Mouse (Mus musculus) testis, postnatal 10 days (tissue): ENCODE measurements around the gene Tarbp2.

Experiments used
- DNase-seq: peaks from one replicate; pipeline ENCODE4 v3.0.0; 2021; ENCODE audit warnings: low spot score

The Tarbp2 gene

DNA sequence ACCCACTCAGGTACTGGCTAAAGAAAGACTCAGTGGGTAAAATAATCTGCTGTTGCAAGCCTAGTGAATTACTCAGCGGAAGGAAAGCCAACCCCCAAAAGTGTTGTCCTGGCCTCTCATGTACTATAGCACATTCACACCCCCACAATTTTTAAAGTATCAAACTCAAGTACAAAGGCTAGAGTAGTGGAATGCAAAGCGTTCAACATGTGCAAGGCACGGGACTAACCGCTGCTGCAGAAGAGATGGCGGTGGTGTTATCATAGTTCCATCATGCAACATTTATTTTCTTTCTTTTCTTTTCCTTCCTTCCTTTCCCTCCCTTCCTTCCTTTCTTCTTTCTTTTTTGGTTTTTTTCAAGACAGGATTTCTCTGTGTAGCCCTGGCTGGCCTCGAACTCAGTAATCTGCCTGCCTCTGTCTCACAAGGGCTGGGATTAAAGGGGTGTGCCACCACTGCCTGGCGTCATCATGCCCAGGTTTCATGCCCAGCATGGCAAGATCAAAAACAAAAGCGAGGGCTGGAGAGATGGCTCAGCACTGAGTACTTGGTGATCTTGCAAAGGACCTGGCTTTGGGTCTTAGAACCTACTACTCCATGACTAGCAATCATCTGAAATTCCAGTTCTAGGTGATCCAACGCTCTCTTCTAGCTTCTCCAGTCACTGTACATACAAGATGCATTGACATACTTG is 12.1 kb upstream of the Tarbp2 start:
- DNase-seq = peak; percentile 37

DNA sequence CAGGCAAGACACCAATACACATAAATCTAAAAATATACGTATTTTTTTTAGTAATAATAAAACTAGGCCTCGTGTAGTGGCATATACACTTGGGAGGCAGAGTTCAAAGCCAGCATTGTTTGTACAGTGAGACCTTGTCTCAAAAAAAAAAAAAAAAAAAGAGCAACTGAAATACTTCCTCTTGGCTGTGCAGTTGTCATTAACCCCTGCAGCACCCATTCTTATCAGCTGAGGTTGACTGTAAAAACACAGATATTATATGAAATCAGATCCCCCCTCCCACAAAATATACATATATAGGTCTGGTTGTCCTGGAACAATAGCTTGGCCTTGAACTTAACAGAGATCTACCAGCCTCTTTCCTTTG is 11.5 kb upstream of the Tarbp2 start:
- DNase-seq = no peak

DNA sequence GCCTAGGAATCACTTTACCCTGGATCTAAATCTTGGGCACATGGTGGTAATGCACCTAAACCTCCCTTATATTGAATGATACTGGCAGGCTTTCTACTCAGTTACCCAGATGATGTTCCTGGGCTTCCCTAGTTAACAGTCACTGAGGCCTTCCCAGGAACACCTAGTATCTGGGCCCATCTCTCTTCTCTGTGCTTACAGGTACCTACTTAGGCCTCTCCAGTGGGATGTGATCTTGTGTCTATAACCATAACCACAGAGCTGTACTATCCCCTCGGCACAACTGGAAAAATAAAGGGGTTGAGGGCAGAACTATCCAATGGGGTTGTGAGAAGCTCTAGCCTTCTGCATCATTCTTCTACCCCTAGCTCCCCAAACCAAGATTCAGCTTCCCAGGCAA is 11.1 kb upstream of the Tarbp2 start:
- DNase-seq = peak; percentile 19

DNA sequence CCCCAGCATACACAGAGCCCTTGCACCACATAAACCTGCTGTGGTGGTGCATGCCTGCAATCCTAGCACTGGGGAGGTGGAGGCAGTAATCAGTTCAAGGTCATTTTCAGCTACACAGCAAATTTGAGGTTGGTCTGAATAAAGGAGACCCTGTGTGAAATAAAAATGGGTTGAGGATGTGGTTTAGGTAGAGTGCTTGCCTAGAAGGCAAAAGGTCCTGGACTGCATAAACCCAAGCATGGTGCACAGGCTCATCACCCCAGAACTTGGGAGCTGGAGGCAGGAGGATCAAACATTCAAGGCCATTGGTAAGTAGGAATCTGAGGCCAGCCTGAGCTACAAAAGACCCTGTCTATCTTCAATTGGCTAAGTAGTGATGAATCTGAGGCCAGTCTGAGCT is 10.4 kb upstream of the Tarbp2 start:
- DNase-seq = no peak

DNA sequence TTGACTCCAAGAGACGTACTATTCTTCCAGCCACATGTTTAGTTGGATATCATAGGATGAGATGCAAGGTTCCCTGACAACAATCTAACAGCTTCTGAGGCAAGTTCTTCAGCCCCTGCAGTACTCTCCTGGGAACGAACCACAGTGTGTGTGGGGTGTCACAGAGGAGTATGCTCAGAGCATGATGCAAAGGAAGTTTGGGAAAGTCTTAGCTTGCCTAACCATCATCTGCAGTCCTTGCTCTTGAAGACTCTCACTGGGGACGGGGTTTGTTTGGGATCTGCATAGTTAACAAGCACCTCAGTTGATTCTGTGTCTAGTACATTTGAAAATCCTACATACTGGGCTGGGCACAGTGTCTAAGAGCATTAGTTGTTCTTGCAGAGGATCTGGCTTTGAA is 9.7 kb upstream of the Tarbp2 start:
- peak; percentile 30 for DNase-seq

DNA sequence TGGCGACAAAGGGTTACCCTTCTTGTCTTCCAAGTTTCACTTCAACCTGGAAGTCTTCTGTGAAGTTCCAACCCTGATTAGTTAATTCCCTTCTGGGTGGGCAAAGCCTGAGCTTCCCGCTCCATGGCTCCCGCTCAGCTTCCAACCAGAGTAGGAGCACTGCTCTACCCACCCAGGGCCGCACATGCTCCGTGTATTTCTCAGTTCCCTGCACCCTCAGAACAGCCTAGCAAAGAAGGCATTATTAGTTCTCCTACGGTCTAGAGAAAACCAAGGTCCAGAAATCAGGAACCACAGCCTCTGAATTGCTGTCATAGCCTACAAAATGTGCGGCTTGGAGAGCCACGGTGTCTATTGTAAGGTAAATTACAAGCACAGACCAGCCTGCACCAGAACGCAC is 7.9 kb upstream of the Tarbp2 start:
- DNase-seq = no peak

DNA sequence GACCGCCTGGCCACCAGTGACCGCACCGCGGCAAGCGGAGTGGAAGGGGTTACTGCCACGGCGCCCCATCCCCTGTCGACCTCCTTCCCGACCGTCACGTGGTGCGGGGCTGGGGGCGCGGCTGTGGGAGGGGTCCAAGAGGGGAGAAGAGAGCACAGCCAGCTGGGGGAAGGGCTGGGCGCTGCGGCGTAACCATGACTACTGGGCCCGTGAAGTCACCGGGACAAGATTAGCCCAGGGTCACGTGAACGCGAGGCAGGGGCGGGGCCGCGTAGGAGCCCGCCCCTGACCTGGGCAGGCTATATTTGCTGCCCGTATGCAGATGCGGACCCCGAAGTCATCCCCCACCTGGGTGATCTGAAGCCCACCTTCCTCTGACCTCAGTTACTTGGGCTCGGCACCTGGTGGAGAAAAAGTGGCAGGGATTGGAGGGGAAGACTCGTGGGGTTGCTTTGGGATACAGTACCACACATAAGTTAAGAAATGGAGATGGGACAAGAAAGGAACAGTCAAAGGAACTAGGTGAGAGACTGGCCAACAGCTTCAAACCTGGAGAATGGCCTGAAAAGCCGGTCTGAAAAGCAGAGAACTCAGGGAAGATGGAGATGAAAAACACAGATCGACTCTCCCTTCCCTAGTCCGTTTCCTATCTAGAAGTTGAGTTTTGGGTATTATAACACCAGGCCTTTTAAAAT is 7.3 kb upstream of the Tarbp2 start:
- DNase-seq = peak; percentile 95

DNA sequence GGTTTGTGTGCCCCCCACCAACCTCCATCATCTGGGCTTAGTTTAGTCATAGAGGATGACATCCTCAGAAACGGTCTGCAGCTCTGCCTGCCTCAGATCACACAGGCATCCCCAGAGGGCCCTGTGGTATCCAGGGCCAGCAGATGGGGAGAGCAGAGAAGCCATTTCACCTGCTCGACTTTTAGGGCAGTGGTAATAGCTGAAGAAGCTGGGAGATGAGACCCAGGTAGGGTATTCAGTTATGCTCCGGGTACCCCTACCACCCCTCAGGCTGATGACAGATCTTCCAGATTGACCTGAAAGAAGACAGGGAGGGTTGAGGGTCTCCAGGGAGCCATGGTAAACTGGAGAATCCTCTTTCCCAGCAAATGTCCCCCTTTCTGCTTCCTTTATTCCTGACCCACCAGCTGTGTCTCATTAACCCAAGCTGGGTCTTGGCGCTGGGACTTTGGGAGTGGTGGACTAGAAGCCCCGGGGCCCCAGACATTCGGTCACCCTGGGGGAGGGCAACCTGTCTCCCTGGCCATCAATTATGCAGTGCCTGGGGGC is 6.6 kb upstream of the Tarbp2 start:
- DNase-seq = no peak

DNA sequence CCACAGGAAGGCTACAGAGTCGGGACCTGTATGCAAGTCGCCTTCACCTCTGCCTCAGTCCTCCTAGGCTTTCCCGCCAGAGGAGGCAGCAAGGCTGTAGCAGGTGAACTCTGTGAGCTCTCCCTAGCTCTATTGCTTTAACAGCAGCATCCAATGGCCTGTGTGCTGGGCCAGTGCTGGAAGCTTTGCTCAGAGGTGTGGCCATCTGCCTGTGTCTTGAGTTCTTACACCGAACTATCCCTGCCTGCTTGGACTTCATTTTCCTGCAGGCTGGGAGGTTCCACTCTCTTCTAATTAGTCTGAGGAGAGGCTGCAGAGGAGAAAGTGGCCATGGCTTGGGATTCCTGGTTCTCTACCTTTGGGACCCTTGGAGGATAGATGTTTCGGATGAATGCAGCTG is 6.0 kb upstream of the Tarbp2 start:
- DNase-seq = no peak

DNA sequence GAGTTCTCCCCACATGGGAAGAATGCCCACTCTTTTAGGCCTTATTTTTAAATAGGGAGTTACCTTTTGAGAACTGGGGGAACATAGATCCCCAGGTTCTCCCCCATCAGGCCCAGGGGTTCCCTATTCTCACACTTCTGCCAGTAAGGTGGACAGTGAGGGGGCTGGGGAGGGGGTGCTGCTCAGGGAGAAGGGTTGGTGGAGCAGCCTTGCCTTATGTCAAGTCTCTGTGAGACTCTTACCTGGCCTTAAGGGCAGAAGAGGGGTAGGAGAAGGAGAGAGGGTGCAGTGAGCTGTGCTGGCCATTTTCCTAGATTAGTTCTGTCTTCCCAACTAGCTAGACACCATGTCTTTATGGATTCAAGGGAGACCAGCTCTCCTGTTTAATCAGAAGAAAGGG is 5.5 kb upstream of the Tarbp2 start:
- DNase-seq = no peak

DNA sequence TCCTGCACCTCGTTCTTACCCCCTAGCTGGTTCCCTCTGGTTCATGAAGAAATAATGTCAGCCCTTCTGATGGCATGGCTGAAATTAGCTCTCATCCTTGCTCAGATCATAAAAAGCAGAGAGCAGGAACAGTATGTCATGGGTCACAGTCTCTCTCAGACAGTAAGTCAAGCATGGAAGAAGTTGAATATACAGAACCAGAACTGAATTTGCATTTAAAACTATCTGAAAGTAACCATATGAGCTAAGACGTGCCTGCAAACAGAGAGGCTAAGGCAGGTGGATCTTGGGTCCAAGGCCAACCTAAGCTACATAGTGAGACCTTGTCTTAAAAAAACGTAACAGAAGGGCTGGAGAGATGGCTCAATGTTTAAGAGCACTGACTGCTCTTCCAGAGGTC is 5.0 kb upstream of the Tarbp2 start:
- DNase-seq = no peak

DNA sequence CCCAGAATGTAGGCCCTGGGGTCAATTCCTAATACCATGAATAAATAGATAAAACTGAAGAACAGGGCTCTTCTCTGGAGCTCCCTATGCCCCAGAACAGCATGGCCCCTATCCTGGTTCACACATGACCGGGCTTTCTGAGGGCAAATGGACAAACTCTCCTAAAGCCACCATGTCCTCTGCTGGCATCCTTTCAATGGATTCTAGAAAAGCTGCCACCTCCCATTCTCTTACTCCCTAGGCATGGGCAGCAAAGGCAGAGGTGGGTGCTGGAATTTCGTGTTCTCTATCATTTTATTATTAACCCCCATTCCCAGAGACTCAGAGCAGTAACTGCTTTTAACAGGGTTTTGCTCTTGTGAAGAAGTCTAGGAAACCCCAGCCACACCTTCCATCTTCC is 2.7 kb upstream of the Tarbp2 start:
- DNase-seq = no peak

DNA sequence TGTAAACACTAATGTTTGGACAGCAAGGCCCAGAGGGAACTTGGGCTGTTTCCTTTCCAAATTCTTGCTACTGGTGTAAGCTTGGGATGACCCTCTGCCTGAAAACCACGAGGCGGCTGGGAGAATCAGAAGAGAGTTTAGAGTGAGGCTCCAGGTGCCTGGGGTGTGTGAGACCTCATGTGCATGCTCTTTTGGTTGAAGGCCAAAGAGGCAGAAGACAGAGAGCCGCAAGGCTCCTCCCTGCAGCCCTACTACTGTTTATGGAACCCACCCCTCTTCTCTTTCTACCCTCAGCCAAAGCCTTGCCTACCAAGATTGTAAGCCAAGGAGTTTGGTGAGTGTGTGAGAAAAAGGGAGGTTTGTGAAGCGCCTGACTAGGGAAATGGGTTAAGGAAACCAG is 2.2 kb upstream of the Tarbp2 start:
- no peak for DNase-seq

DNA sequence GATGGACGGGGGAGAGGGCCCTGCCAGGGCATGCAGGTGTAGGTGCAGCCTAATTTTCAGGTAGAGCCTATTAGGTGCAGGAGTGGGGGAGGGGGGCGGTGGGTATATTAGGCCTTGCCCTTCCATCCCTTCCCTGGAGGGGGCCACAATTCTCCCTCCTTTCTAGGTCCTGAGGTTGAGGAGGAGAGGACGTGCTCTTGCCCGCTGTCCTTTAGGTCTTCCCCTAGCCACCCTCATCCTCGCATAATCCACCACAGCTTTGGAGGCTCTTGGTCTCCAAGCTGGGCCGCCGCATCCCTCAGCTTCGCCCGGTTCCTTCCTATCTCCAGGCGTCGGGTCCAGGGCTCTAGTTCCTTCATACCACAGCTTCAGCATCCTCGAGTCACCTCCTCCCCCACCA is 1.7 kb upstream of the Tarbp2 start:
- DNase-seq = no peak

DNA sequence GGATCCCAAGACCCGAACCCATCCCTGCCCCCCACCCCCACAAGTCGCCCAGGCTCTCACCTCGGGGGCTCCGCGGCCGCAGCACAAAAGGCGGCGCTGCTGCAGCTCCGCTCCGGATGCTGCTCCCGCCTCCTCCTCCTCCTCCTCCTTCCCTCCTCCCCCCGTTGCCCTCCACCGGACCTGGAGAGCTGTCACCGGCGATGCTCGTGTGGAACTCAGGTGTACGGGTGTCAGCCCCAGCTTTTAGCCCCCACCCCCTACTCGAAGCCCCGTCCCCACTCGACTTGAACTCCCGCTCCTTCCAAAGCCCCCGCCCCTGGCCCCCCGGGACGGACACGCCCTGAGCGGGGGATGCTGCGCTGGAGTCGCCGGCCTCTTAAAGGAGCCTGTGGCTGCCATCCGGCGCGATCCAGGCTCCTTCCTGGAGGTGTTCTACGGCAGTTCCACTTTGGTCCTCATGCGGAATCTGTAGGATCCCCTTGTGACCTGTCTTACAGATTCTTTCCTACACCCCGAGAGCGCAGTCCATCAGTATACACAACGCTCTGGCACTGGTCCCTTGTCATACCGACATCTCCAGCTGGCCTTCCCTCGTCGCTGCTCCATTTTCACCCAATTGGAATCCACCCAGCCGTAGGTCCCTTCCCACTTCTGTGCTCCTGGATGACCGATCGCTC is 1.1 kb upstream of the Tarbp2 start, which contains the start of gene Map3k12:
Map3k12 (minus strand) TSS at position 337 of the 677 bp plus-strand sequence.
- peak; percentile 84 for DNase-seq

DNA sequence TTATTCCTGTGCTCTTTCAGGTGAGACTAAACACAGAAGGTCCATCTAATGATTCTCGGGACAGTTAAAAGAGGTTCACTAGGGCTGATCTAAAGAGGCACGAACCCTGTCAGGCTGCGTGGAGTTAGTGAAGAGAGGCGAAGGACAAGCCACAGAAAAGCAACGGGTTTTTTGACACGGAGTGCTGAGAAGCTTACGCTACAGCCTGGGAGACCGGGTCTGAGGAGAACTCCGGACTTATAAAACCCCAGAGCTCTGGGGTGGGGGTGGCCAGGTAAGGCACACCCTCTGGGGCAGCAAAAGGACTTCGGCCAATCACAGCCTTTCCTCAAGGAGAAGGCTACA is 389 bp upstream of the Tarbp2 start:
- DNase-seq = no peak

DNA sequence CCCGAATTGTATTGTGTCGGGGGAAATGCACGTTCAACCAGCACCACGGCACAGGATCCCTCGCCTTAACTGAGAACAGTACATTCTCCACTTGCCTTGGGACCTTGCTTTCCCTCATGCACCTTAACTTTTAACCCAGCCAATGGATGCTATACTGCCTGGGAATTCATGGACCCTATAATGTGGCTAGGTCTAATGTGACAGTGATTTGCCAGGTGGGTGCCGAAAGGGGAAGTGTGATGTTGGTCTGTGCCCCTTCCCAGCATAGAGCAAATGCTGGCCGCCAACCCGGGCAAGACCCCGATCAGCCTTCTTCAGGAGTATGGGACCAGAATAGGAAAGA is 838 bp downstream of the Tarbp2 start:
- DNase-seq = no peak

DNA sequence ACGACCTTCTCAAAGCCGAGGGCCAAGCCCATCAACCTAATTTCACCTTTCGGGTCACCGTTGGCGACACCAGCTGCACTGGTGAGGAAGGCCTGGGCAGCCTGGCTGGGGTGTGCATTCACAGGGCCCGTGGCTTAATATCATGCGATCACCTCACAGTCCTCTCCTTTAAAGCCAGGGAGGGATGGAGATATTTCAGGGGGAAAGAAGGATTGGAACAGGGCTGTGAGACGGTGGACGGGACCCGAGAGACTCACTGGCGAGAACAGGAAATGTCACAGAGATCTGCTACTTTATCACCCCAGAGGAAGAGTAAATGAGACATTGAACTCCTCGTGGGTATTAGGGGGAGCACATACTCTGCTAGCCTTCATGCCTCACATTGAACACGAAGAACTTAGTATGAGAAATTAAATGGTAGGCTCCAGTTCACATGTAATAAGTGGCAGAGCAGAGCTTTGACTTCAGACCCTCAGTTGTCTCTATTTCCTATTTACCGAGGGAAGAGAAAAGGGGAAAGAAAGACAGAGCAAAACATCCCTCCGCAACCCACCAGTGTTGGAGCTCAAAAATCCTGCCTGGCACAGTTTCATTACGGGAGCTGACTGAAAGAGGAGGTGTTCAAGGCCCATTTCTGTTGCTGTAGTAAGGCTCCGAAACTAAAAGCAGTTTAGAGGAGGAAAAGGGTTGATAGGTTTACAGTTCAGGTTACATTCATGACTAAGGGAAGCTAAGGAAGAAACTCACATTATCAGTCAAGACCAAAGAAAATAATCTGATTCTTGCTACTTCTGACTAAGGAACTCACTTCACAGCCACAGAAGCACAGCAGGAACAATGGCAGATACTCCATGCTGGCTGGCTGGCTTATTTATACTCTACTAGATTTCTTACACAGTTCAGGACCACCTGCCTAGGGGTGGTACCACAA is 1.5 kb downstream of the Tarbp2 start:
- DNase-seq = no peak

DNA sequence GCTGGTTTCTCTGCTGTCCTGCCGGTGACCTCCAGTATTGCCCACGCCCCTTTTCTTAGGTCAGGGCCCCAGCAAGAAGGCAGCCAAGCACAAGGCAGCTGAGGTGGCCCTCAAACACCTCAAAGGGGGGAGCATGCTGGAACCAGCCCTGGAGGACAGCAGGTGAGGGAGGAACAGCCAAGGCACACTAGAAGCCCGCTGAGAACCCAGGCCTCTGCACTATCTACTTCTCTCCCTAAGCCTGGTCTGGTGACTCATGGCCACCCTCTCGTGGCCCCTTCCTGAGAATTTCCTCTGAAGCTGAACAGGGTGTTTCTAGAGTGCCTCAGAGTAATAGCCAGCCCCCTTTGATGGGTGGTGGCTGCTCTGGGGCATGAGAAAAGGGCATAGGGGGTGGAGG is 2.4 kb downstream of the Tarbp2 start:
- DNase-seq = no peak

DNA sequence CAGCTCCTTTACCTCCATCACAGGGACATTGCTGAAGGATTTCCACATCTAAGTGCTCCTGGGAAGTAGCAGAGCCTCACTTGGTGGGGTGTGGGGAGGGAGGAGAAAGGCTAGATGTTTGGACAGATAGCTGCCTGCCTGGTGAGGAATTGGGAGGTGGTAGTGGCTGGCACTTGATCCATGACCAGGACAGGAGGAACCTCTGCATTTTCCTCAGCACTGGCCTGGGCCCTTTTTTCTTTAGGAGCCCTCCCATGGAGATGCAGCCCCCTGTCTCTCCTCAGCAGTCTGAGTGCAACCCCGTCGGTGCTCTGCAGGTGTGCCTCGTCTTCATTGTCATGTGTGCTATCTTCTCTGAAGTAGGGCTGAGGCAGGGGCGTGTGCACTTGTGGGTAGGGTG is 3.5 kb downstream of the Tarbp2 start:
- no peak for DNase-seq

DNA sequence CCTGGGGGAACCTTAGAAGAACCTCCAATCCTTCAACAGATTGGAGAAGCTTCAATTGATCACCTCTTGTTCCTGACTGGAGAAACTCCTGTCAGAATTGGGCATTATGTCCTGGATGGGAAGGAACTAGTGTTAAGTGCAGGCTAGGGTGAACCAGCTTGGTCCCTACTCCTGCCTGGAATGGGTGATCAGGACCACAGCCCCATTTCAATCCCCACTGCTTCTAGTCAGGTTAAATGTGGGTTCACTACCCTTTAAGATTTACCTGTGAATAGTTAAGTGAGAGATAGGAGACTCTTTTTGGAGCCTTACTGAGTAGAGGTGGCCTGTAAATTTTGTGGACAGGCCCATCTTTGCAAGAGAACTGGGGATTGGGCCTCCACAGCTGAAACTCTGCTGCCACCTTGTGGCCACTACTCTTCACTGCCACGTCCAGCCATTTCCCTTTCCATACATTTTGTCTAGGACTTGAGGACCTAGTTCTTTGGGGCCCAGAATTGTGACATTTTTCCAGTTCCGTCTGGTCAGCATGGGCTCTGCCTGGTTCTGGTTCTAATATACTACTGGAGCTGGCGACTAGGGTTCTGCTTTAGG is 7.0 kb downstream of the Tarbp2 start, which contains the start of gene Npff:
Npff (minus strand) TSS at position 51 of the 594 bp plus-strand sequence.
- peak; percentile 84 for DNase-seq
